Mouse (Mus musculus) spleen, embryonic (tissue): Measurements from ENCODE around the gene Ankrd2.

Experiments
- CTCF ChIA-PET: fragments of 350-600 bp; sonication (Branson Sonifier 250); formaldehyde crosslinking; loops from one replicate; lab custom pipeline; 2022; lab: Charles Lee

Ankrd2 gene

DNA sequence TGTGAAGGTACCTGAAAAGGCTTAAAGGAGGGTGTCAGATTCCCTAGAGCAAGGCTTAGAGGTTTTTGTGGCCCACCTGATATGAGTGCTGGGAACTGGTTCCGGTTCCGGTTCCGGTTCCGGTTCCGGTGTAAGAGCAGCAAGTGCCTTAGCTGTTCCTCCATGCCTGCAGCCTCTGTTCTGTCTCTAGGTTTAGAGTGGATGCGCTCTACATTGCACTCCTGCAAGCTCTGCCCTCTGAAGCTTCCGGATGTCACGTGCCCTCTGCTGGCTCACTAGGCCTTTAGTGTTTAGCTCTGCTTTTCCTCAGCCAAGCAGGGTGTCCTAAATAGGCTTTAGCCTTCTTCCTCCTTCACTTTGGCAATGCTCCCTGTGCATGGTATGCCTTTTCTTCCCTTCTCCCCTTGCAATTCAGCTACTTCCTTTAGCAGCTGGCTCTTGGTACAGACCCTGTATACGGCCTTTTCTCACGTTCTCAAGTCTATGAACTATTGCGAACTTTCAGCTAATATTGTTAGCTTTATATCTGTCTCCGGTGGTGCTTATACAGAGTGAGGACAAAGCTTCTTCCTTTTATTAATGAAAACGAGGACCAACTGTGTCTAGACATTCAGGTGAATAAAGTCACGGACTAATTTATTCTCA, 53.4 kb downstream of the Ankrd2 start:
- CTCF ChIA-PET: interaction anchor here (0.7 kb wide), 1 partner anchor 53 kb away, joined by 5 read pairs; the partner anchor contains the start of gene Ankrd2

DNA sequence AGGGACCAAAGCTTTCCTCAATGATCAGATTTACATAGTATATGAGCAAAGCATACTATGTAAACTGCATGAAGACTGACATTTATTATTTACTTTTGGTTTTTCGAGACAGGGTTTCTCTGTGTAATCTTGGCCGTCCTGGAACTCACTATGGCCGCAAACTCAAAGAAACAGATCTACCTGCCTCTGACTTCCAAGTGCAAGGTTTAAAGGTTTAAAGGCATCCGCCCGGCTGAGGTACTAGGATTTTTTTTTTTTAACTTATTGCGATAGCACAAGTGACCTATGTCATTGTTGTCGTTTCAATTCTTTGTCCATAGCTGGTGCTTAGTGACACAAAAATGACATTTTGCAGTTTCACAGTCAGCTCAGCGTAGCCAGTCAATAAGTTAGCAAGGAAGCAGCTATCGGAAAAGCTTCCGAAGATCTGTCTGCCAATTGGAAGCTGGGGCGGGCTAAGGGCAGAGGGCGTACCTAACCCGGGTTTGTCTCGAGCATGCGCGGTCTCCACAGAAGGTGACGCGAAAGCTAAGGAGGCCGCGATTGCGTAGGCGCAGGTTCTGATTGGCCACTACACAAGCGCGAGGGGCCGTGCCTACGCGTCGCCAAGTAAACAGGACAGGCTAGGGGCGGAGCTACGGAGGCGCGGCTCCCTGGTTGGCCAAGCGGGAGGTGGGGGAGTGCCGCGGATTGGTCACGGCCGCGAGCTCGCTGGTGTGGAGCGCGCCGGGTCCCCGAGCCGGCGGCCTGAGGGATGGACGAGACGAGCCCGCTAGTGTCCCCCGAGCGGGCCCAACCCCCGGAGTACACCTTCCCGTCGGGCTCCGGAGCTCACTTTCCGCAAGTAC, 54.2 kb downstream of the Ankrd2 start, which contains the start of gene Pi4k2a:
Gene Pi4k2a (plus strand): TSS at position 723 of the 848 bp plus-strand sequence.
- CTCF ChIA-PET: interaction anchor here (0.9 kb wide), 1 partner anchor 16 kb away, joined by 3 read pairs; no protein-coding TSS in a partner anchor

DNA sequence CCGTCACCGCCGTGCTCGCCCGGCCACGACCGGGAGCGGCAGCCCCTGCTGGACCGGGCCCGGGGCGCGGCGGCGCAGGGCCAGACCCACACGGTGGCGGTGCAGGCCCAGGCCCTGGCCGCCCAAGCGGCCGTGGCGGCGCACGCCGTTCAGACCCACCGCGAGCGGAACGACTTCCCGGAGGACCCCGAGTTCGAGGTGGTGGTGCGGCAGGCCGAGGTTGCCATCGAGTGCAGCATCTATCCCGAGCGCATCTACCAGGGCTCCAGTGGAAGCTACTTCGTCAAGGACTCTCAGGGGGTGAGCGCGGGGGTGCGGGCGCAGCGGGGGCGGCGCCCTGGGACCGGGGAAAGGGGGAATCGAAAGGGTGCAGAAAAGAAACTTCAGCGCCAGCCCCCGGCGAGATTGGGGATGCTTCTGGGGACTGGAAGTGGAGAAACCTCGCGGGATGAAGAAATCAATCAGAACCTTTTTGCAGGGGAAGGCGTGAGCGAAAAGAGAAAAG, 54.9 kb downstream of the Ankrd2 start:
- CTCF ChIA-PET: interaction anchor here (0.6 to 0.9 kb wide), 2 partner anchors 15 to 20 kb away, joined by 3 to 5 read pairs; no protein-coding TSS in a partner anchor
